Mouse (Mus musculus) lung, postnatal 36 days (tissue): ENCODE data around the gene Ephx1.
"Not testable (repeated sequence)": the region's sequence is repeated elsewhere in the genome, so short reads cannot be mapped to it uniquely, and the experiment has no call there.

ENCODE experiments used
- DNase-seq: peaks from one replicate; pipeline ENCODE4 v3.0.0; 2022; ENCODE audit warnings: mixed read lengths

The Ephx1 gene

DNA sequence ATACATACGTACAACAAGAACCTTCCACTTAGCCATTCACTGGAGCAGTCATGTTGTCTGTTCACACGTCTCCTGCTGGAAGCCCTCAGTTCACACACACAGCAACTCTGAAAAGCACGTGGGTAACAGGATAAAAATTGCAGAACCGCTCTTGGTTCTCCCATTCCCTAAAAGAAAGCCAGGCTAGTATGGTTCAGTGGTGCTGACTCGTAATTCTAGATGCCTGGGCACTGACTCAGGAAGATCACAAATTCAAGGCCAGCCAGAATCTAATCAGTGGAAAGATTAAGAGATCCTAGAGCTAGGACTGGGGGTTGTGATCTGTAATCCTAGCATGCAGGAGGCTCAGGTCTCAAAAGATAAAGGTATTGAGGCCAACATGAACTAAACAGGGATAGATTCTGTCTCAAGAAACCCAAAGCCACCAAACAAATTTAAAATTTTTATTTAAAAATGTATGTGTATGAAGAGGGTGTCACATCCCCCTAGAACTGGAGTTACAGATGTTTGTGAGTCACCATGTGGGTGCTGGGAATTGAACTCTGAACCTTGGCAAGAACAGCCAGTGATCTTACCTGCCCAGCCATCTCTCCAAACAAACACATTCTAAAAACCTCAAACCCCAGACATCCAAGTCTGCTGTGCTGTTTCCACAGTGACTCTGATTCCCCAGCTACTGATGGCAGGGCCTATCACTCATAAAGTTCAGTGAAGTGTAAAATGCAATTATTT is at the start of gene Ephx1:
TSS of gene Ephx1 (minus strand) at position 149 of the 732 bp plus-strand sequence.
- no peak for DNase-seq

DNA sequence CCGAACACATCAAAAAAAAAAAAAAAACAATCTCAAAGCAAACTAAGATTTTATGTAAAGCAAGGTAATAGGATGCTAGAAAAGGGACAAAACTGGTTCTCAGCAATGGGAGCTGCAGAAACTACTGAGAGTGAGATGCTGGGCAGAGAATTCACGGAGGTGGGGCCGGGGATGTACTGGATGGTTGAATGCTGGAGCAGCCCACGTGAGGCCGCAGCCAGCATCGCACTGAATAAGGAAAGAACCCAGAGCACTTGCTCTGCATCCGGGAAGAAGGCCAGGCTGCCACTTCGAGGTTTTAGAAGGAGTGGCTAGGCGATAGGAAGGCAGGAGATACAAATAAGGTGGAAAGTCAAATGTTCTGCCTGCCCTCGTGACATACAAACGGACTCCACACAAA is 49.0 kb upstream of the Ephx1 start:
- DNase-seq: no peak

DNA sequence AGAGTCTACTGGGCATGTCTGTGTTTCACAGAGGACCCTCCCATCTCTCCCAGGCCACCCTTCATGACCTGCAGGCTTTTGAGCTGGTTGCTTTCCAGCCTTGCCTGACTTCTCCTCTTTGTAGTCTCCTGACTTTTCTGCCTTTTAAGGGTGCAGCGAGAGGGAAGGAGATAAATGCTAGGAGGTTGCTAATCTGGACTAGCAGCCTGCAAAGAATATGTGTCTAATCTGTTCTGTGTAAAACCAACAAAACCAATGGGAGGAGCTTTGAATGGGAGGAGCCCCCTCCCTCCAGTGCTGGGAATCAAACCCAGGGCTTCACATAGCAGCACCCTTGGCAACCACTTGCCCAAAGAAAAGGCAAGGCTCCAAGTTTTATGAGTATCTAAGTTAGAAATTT is 47.6 kb upstream of the Ephx1 start:
- DNase-seq: peak; percentile 4

DNA sequence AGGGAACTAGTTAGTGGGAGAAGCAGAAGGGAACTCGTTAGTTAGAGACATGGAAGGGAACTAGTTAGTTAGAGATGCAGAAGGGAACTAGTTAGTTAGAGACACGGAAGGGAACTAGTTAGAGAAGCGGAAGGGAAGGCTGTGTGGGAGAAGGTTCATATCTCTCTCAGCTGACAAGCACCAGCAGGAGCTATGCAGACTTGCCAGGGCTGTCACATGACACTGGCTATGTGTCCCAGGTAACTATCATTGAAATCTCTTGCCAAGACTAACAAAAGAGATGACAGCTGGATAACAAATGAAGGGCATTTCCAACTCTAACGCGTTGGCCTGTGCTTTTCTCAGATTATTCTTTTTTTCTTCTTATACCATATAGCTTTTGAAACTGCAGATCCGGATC is 43.9 kb upstream of the Ephx1 start:
- DNase-seq: no peak

DNA sequence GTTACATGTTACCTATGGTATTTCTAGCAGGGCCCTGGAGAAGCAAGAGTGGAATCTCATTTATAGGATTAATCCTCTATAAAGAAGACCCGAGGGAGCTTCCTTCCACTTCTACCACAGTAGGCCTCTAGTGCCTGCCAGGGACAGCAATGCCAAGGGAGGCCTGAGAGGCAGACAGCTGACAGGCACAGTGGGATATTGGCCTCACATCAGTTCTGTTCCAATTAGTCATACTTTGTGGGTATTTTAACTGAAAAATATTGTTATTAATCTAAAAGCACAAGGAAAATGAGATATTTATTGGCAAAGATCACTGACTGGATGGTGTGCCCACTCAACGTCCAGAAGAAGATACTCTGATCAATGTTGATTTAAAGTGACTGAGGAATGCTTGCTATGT is 43.3 kb upstream of the Ephx1 start:
- no peak for DNase-seq

DNA sequence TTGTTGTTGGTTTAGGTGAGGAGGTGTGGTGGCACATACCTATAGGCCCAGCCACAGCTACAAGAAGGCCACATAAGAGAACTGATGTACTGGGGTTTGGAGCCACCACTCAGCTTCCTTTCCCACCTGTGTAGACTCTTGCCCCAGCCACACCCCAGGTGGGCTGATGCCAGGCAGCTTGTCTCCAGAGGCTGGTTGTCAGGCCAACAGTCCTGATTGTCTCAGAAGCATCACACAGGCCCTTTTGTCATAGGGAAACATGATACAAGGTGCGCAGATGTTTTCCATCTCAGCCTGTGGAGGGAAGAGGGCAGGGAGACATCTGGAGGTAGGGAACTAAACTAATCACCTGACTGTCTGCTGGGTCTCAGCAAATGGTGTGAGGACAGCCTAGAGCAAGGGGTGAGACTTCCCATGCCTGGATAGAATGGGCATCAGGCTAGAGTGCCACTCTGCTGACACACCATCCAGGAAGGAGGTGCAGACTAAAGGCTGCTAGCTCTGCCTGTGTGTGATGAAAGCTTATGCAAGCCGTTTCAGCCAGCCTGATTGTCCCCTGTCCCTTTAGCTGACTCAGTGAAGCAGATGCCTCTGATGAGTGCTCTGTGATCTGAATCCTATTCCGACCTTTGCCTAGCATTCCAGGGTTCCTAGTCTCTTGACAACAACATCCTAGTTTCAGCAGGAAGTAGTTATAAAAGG is 41.2 kb upstream of the Ephx1 start:
- DNase-seq: no peak

DNA sequence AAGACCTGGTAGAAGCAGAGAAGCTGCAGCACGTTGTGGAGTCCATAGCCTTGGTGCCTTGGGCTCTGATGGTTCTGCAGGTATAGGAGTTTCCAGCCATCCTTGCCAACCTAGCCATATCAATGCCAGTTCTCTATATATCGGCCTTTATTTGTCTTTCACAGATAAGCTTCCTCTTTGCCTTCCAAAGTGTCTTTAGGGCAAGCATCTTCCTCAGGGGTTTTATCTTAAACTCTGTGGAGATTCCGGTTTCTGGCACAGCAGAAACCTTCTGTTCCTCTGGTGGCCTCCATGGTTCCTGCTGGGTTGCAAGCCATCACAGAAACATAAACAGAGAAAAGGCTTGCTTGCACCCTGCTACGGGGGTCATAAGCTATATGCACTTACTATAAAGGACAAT is 32.2 kb upstream of the Ephx1 start:
- DNase-seq: no peak

DNA sequence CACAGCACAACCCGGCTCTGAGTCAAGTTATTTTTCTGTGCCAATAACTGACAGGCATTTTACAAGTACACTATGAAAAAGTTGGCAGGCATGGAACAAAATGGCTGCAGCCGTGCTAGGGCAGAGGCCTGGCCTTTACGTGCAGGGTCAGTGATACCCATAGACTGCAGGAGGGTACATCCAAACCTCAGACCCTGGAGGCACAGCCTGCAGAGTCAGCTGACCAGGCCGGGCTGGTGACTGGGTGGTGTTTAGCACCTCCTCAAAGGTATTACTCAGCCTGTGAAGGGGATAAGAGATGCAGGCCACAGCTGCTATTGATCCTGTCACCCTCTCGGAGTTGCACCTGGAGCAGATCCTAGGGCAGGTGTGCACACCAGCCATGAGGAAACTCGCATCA is 30.2 kb upstream of the Ephx1 start, which contains the start of gene 9130409I23Rik:
TSS of gene 9130409I23Rik (plus strand) at position 301 of the 400 bp plus-strand sequence.
- DNase-seq: no peak

DNA sequence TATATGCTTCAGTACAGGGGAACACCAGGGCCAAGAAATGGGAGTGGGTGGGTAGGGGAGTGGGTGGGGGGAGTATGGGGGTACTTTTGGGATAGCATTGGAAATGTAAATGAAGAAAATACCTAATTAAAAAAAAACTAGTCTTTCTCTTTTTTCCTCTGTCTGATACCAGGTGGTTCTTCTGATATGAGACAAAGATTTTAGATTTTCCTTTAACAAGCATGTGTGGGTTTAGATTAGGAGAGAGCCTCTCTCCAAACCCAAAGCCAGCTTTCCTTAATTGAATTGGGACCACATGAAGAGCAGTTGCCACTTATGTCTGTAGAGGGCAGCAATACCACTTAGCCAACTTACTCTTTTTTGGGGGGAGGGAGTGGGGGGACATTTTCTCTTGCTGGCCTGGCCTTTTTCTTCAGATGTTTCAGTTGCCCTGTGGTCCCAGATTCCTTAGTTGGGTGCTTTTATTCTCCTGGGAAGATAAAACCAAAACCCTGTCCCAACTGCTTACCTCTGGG is 28.7 kb upstream of the Ephx1 start:
- DNase-seq: no peak

DNA sequence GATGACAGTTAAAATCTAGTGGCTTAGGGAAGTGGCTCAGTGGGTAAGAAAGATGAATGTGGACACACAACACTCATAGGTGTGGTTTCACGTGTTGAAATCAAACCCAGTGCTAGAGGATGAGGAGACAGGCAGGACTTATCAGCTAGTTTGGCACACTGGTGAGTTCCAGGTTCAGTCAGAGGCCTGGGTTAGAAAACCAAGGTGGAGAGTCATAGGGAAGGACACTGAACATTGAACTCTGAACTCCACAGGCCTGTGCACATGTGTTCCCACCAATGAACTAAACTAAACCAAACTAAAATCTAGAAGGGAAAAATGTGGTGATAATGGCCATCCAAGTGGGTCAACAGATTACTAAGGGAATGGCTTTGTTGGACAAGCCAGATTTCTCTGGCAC is 26.8 kb upstream of the Ephx1 start:
- DNase-seq: no peak

DNA sequence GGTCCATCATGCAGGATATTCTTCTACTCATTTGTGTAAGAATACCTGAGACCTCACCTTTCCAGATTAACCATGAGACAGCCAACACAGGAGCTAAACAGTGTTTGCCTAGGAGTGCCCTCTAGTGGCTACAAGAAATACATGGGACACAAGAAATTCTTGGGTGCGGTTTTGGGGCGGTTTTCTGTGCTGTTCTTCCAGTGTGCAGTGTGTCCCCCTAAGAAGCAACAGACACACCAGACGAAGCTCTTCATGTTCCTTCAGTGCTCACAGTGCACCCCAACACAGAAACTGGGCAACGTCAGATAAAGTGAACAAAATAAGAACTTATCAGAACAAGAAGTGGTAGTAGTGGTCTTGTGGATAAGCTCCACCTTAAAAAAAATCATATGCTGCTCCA is 18.9 kb upstream of the Ephx1 start:
- DNase-seq: peak; percentile 69

DNA sequence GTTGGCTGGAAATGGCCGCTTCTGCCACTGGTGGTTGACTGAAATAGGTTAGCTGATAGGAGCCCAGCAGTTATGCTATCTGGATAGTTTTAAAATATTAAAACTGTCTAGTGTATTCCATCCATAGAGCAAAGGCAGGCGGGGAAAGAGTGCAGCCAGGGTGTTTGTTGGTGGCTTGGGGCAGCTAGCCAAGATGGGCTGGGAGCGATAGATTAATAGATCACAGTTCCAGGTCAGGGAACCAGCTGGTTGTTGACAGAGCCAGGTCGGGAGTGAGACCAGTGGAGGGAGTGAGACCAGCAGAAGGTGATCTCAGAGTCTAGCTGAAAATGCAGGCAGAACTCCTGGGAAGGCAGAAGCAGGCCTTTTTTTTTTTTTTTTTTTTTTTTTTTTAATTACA is 16.9 kb upstream of the Ephx1 start:
- DNase-seq: no peak

DNA sequence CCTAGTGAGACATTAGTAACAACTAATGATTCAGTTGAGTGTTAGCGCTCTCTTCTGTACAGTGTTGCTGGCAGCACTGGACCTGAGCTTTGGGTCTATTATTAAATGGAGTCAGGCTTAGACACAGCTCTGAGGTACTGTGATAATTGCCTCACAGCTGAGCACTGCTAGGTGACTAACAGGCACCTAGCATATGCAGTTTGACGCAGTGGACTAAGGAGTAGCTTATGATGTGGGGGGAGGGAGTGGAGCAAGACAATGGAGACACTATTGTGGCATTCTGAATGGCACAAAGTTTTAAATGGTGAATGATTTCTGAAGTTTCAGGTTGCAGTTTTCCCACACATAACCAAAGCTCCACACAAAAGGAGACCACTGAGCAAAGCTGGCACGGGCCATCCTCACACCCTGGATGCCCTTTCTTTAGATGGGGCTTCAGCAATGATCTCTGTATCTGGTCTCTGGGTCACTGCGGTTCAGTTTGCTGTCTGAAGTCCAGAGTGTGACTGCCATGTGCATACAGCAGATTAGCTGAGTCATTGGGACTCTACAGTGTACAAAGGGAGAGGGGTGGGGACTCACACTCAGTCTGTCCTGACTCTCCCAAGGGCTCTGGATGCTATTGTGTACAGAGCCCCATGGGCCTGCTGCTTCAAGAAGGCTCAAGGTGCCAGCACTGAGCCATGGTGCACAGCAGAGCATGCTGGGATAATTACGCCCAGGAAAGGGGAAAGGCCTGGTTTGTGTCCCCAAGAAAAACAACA is 14.5 kb upstream of the Ephx1 start:
- not testable (repeated sequence) for DNase-seq

DNA sequence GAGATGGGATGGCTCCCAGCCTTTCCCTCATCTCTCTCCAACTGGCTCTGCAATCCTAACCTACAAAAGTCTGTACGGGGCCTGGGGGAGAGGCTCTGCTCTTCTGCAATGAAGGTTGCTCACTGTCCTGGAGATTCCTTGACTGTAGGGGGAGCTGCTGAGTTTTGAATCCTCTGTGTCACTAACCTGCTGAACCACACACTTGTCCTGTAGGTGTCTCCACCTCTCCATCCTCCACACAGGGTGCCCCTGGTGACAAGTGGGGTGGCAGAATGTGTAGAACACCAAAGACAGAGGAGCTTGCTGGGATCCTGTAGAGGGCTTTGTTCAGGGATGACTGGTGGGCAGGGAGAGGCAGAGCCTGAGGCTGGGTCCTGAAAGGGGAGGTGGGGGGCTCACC is 1.6 kb upstream of the Ephx1 start:
- peak; percentile 94 for DNase-seq

DNA sequence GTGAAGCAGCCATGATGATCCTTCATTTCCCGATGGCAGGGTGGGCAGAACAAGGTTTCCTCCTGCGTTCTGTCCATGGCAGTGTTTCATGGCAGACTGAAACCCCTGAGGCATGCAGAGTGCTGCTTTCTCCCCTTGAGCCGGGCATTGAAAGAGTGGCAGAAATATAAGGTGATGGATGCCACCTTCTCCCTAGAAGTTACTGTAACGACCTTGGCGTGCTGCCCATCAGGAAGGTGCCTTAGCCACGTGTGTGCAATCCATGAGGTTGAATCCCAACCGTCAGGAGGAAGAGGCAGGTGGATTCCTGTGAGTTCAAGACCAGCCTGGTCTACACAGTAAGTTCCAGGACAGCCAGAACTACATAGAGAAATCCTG is 773 bp upstream of the Ephx1 start:
- DNase-seq: no peak

DNA sequence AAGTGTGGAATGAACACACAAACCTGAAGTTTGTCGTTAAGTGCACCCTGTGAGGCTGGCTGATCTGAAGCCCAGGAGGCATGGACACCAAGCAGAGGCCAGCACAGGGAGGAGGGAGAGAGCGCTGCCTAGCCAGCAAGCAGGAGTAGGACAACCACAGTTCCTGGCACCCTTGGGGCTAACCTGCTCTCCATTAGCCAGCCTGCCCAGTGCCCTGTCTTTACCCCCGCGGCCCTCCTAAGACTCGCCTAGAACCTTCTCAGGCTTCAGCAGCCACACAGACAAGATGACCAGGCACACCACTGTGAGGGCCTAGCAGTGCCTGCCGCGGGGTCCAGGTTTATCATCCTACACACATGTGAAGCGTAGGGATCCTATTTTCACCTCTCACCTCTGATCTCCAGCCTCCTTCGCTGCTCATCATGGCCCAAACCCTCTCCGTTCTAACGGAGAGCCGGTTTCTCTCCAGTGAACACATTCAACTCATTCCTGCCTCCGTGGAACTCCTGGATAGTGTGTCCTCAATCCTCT is 2.7 kb downstream of the Ephx1 start:
- no peak for DNase-seq

DNA sequence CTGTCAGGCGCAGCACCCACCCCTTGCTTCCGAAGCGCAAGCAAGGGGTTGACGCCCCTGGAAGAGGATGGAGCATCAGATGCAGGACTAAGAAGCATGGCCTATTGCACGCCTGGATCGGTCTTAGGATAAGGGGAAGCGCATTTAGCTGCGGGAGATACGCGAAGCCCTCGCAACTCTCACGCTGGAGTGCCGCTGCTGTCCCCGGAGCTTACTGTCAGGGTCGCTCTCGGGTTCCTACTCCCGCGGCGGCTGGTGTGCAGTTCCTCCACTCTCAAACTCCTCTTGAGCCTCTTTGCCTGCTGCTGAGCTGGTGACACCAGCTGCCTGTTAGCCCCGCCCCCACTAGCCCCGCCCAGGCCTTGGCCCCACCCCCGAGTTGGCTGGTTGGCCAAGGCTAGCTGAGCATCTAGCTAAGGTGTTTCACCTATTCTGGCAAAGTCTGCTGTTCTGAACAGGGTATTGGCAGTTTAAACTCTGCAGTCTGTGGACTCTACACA is 3.4 kb downstream of the Ephx1 start:
- DNase-seq: peak; percentile 95

DNA sequence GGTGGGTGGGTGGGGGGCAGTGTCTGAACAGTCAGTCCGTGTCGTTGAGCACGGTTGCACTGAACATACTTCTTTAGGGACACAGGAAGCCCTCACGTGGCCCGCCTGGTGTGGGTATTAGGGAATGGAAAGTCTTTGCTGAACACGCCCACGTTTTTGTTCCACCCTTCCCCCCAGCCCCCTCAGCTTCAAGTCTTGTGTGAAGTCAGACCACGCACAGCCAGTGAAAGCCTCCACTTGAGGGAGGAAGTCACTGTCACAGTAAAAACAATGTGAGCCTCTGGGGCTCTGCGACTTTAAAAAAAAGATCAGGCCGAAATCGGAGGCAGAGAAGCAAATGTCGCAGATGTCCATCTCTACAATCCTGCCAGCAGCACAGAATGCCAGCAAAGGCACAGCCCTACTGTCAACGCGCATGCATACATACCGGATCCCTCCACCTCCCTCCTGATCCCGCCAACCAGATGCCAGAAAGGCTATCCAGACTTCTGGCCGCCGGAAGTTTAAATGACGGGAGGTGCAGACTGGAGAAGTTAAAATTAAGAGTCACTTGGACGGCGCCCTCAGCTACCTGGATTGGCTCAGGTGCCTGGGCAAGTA is 4.1 kb downstream of the Ephx1 start:
- peak; percentile 98 for DNase-seq

DNA sequence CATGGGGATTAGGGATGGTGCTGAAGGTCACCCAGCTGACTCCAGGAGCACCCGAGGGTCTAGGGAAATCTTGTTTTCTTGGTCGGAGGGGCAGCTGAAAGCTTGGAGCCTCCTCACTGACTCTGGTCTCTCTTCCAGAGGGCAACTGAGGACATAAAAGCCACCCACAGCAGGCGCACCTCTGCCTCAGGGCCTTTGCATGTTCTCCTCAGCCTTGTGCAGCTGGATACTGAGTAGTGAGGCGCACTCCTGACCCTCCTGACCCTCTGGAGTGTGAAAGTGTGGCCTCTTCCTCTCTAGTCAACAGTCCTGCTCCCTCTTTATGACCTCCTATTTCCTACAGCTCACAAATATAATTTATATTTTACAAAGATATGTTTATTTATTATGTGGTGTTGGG is 4.7 kb downstream of the Ephx1 start:
- peak; percentile 32 for DNase-seq

DNA sequence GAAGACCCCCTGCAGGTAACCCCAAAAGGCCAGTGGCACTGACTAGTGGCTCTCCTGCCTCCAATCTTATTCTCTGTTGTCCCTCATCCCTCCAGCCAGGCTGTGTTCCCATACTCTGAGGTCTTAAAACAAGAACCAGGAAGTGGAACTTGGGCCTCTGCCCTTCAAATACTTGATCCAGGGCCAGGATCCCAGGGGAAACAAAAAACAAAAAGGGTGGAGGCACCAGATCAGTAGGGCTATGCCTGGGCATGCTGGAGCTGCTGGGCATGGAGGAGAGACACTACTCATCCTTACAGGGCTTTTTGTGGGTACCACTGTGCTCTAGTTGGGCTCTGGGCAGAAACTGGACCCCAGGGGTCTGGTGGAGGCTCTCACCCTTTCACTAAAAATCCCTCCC is 5.1 kb downstream of the Ephx1 start:
- DNase-seq: peak; percentile 95

DNA sequence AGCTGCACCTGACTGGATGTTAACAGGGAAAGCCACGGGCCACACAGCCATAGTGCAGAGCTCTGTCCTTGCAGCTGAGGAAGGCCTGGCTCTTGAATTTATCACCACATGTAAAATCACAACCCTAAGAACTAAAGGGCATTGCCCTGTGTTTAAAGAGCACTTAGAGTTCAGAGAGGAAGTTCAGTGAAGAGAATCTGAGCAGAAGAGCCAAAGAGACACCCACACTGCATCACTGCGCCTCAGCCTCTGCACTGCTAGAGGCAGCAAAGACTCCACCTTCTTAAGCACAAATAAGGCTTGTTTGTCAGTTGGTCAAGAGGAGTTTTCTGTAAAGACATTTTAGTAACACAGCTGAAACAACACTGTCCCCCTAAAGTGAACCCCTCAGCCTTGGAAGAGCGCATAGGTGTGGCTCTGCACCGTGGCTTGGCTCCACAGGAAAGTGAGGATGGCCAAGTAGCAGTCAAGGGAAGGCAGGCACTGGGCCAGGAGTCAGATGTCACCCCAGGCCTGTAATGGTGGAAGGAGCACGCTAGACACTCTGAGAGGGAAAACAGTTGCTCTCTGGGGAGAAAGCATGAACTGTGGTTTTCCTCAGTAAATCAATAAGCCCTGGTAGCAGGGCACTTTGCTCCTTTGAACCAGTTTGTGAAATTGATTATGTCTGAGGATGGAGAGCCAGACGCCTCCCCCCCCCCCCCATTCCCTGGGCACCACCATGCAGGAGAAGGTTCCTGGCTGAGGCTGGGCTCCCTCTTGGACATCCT is 5.8 kb downstream of the Ephx1 start:
- DNase-seq: peak; percentile 76

DNA sequence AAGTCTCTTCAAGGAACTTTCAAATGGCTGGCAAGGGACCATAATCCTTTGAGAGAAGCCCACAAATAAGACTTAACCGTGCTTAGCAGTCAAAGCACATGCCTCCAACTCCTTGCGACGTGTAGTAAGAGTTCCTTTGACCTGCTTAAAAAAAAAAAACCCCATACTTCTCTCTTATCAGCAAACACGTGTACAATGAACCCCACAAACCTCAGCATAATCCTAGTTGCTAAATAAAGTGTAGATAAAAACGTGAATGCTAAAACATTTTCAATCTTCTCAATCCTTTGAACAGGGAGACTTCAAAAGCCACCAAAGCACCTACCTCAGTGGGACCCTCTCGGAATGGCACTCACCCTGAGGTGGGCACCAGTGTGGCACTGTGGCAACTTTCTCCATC is 7.3 kb downstream of the Ephx1 start:
- DNase-seq: no peak
